Comparison of ENCODE assay signal across 21 mouse cellular contexts in genomic region chr13:42285896-42286295, GRCm38 (mm10). TPM values are rescaled to one million over a fixed set of nuclear protein-coding genes. Genes with fewer than 3 reads are reported as not detected.
DNase-seq lines count a peak whose midpoint lies in the region; ATAC-seq and TF ChIP-seq lines count a peak whose summit lies in the region.
"Had no signal": no experiment of that assay in that cellular context is flagged by ENCODE, and none has a peak within 500 bp of the region (broad histone marks: within the 10 kb centered on the region; RNA-seq: fewer than 3 reads in every experiment).

No protein-coding gene starts in this region.

- peaks cover 12% of the 10 kb centered on the region for H3K4me1 ChIP-seq in heart, embryonic 16.5 days (ENCODE audit: control insufficient read depth, insufficient read depth, low read length)
- no peaks in the 10 kb centered on the region for H3K4me1 ChIP-seq in intestine, postnatal 0 days (replicated peaks; ENCODE audit: control insufficient read depth, insufficient read depth, low read length)
- H3K4me1 ChIP-seq: liver, embryonic 13.5 days; lung, embryonic 15.5 days; midbrain, embryonic 12.5 days; neural tube, embryonic 13.5 days had no signal

- ATAC-seq in frontal cortex, adult (ENCODE audit: low TSS enrichment) = peak; percentile 47; the same call in 1 of the 2 replicates
- ATAC-seq in heart, embryonic 16.5 days (replicated peaks; ENCODE audit: extremely low read depth, insufficient read depth, low FRiP score) = peak; percentile 67
- ATAC-seq in intestine, postnatal 0 days = no peak
- ATAC-seq: CD4-positive, CD25-positive, alpha-beta regulatory T cell, adult 4 months; forebrain, postnatal 0 days had no signal

- 29% methylated on average over 3 of the region's 3 CpGs for WGBS in heart, embryonic 16.5 days
- 69% methylated on average over 3 of the region's 3 CpGs for WGBS in intestine, postnatal 0 days

- H3K27ac ChIP-seq in heart, embryonic 16.5 days (ENCODE audit: low read length) = no peak overlapping the region
- H3K27ac ChIP-seq in intestine, postnatal 0 days (ENCODE audit: low read depth, low read length) = no peak overlapping the region
- H3K27ac ChIP-seq: embryonic facial prominence, embryonic 12.5 days; left cerebral cortex, adult 2 months; limb, embryonic 10.5 days; liver, embryonic 13.5 days; lung, embryonic 15.5 days; macrophage; midbrain, embryonic 12.5 days; neural tube, embryonic 13.5 days had no signal

- no peak for DNase-seq in frontal cortex, postnatal 25 days (ENCODE audit: low spot score in 2 of 2)
- DNase-seq in urinary bladder, postnatal 14 days (ENCODE audit: low spot score) = peak; percentile 22
- no peak for DNase-seq in urinary bladder, adult 18-20 months (ENCODE audit: low spot score in 2 of 2)
- no peak for DNase-seq in cerebellum, adult 11 months
- DNase-seq: cerebellum, adult 11-12 months; forebrain, postnatal 0 days; kidney, adult 8-10 months; kidney, postnatal 25 days; liver, embryonic 13.5 days; right cerebral cortex, postnatal 25 days had no signal

- no peaks in the 10 kb centered on the region for H3K9me3 ChIP-seq in heart, embryonic 16.5 days (replicated peaks; ENCODE audit: control insufficient read depth, low read length)
- H3K9me3 ChIP-seq in intestine, postnatal 0 days (ENCODE audit: control insufficient read depth) = no peaks in the 10 kb centered on the region
- H3K9me3 ChIP-seq: embryonic facial prominence, embryonic 12.5 days; limb, embryonic 10.5 days; liver, embryonic 13.5 days; lung, embryonic 15.5 days; midbrain, embryonic 12.5 days; neural tube, embryonic 13.5 days had no signal

- H3K9ac ChIP-seq in heart, embryonic 16.5 days (ENCODE audit: low read length) = no peak overlapping the region
- no peak overlapping the region for H3K9ac ChIP-seq in intestine, postnatal 0 days (ENCODE audit: low read depth, low read length)
- H3K9ac ChIP-seq: embryonic facial prominence, embryonic 12.5 days; forebrain, postnatal 0 days; liver, embryonic 13.5 days; lung, embryonic 15.5 days; midbrain, embryonic 12.5 days; neural tube, embryonic 13.5 days had no signal

- H3K36me3 ChIP-seq in heart, embryonic 16.5 days (ENCODE audit: control insufficient read depth, insufficient read depth) = no peaks in the 10 kb centered on the region
- no peaks in the 10 kb centered on the region for H3K36me3 ChIP-seq in intestine, postnatal 0 days (ENCODE audit: control insufficient read depth, insufficient read depth)
- H3K36me3 ChIP-seq: embryonic facial prominence, embryonic 12.5 days; limb, embryonic 10.5 days; liver, embryonic 13.5 days; lung, embryonic 15.5 days; midbrain, embryonic 12.5 days; neural tube, embryonic 13.5 days had no signal

- H3K27me3 ChIP-seq in heart, embryonic 16.5 days (ENCODE audit: control insufficient read depth, insufficient read depth, low read length) = no peaks in the 10 kb centered on the region
- no peaks in the 10 kb centered on the region for H3K27me3 ChIP-seq in intestine, postnatal 0 days (replicated peaks; ENCODE audit: control insufficient read depth, insufficient read depth, low read length)
- H3K27me3 ChIP-seq: embryonic facial prominence, embryonic 12.5 days; liver, embryonic 13.5 days; lung, embryonic 15.5 days; midbrain, embryonic 12.5 days; neural tube, embryonic 13.5 days had no signal

- H3K4me2 ChIP-seq in heart, embryonic 16.5 days (ENCODE audit: low read depth, low read length) = no peak overlapping the region
- no peak overlapping the region for H3K4me2 ChIP-seq in intestine, postnatal 0 days (replicated peaks; ENCODE audit: low read depth)
- H3K4me2 ChIP-seq: embryonic facial prominence, embryonic 12.5 days; liver, embryonic 13.5 days; lung, embryonic 15.5 days; midbrain, embryonic 12.5 days; neural tube, embryonic 13.5 days had no signal

- TF ChIP-seq CTCF in intestine, postnatal 0 days (IDR thresholded peaks at IDR 0.05; ENCODE audit: low read depth) = no peak

- no peak overlapping the region for H3K4me3 ChIP-seq in heart, embryonic 16.5 days (ENCODE audit: low read length)
- H3K4me3 ChIP-seq in intestine, postnatal 0 days (ENCODE audit: low read depth, low read length) = no peak overlapping the region
- H3K4me3 ChIP-seq: embryonic facial prominence, embryonic 12.5 days; left cerebral cortex, adult 2 months; limb, embryonic 10.5 days; liver, embryonic 13.5 days; lung, embryonic 15.5 days; midbrain, embryonic 12.5 days; neural tube, embryonic 13.5 days had no signal

RNA-seq across cellular contexts. Expression of gene Edn1, which starts 15.4 kb away (rescaled TPM):
- polyA plus RNA-seq in heart, embryonic 16.5 days (2015; fragmentation: Nextera tagmentation; extraction: Ambion mirVana) = 7.5 and 7.8 TPM in 2 replicates
- polyA plus RNA-seq in intestine, postnatal 0 days (2015; fragmentation: Nextera tagmentation; extraction: Ambion mirVana) = 4.4 and 4.8 TPM in 2 replicates
- polyA plus RNA-seq: CD4-positive, CD25-positive, alpha-beta regulatory T cell, adult 4 months had no signal
